Mouse (Mus musculus) heart, postnatal 25 days (tissue): ENCODE results near the gene Prmt1. TPM values are rescaled to one million over a fixed set of nuclear protein-coding genes. Genes with fewer than 3 reads are reported as not detected.

ENCODE experiments used
- DNase-seq: peaks from one replicate; pipeline ENCODE4 v3.0.0; 2022; ENCODE audit warnings: low spot score
- intact Hi-C: fragments of 180-260 bp; cut with DNase I; formaldehyde crosslinking; loops from one replicate; pipeline ENCODE4 v1.15.1; 2025
- total RNA-seq, 2 experiments: library from RNA; stranded (reverse); gene quantifications; 2 replicates each; pipeline ENCODE4 v1.2.3; 2021

Prmt1 gene
- total RNA-seq, 2 experiments from 2014 or later = 105 to 111 TPM

- DNase-seq = no peak
- intact Hi-C loops = loop anchor here (5.0 kb wide), 2 partner anchors 38 to 143 kb away; partner anchors contain the start of gene Rpl13a
Observed at GRCm38 (mm10) chr7:44984833-44985164, 1.6 kb downstream of the Prmt1 start.

- intact Hi-C loops = loop anchor here (2.0 to 5.0 kb wide), 2 partner anchors 38 to 85 kb away; no protein-coding TSS in a partner anchor
- DNase-seq = no peak
Observed at GRCm38 (mm10) chr7:44983944-44984832, 2.2 kb downstream of the Prmt1 start.

- intact Hi-C loops = loop anchor here (2.0 to 5.0 kb wide), 2 partner anchors 39 to 86 kb away; no protein-coding TSS in a partner anchor
- peak; percentile 54 for DNase-seq
Observed at GRCm38 (mm10) chr7:44983085-44983484, 3.3 kb downstream of the Prmt1 start.

- intact Hi-C loops = loop anchor here (5.0 kb wide), 1 partner anchor 41 kb away; no protein-coding TSS in a partner anchor
- DNase-seq = no peak
Observed at GRCm38 (mm10) chr7:44981539-44981938, 4.8 kb downstream of the Prmt1 start.

GRCm38 (mm10) chr7:44978300-44978699 lies 8.1 kb downstream of the Prmt1 start:
- no peak for DNase-seq
- intact Hi-C loops = no loop called here

GRCm38 (mm10) chr7:44975117-44975419 lies 11.3 kb downstream of the Prmt1 start:
- DNase-seq = no peak
- intact Hi-C loops = no loop called here

- intact Hi-C loops = no loop called here
Observed at GRCm38 (mm10) chr7:44974383-44975116, 11.8 kb downstream of the Prmt1 start, which contains the start of gene Cpt1c. TSS of gene Cpt1c (minus strand) at chr7:44974851.

GRCm38 (mm10) chr7:44973415-44974130 lies 12.8 kb downstream of the Prmt1 start:
- intact Hi-C loops = no loop called here
- DNase-seq = no peak

More at GRCm38 (mm10) chr7:44974383-44975116, 11.8 kb downstream of the Prmt1 start, which contains the start of gene Cpt1c:
- DNase-seq = peak; percentile 66

GRCm38 (mm10) chr7:44971142-44971541 lies 15.2 kb downstream of the Prmt1 start:
- DNase-seq = no peak
- intact Hi-C loops = no loop called here

GRCm38 (mm10) chr7:44970231-44970691 lies 16.1 kb downstream of the Prmt1 start:
- intact Hi-C loops = no loop called here
- DNase-seq = peak; percentile 80

GRCm38 (mm10) chr7:44966638-44967037 lies 19.7 kb downstream of the Prmt1 start:
- no peak for DNase-seq
- intact Hi-C loops = no loop called here

- intact Hi-C loops = no loop called here
- DNase-seq = no peak
Observed at GRCm38 (mm10) chr7:44965975-44966374, 20.4 kb downstream of the Prmt1 start.

- intact Hi-C loops = no loop called here
- DNase-seq = no peak
Observed at GRCm38 (mm10) chr7:44964990-44965389, 21.4 kb downstream of the Prmt1 start.

- DNase-seq = no peak
- intact Hi-C loops = no loop called here
Observed at GRCm38 (mm10) chr7:44962831-44963230, 23.5 kb downstream of the Prmt1 start.

- intact Hi-C loops = no loop called here
Observed at GRCm38 (mm10) chr7:44962337-44962736, 24.0 kb downstream of the Prmt1 start.

GRCm38 (mm10) chr7:44960512-44960910 lies 25.9 kb downstream of the Prmt1 start:
- no peak for DNase-seq

More at GRCm38 (mm10) chr7:44962337-44962736, 24.0 kb downstream of the Prmt1 start:
- no peak for DNase-seq

GRCm38 (mm10) chr7:44959874-44960511 lies 26.4 kb downstream of the Prmt1 start:
- DNase-seq = no peak
- intact Hi-C loops = loop anchor here (2.0 to 5.0 kb wide), 2 partner anchors 63 to 238 kb away; partner anchors contain the start of gene Fuz

More at GRCm38 (mm10) chr7:44960512-44960910, 25.9 kb downstream of the Prmt1 start:
- intact Hi-C loops = no loop called here

- no peak for DNase-seq
- intact Hi-C loops = loop anchor here (2.0 to 5.0 kb wide), 2 partner anchors 62 to 237 kb away; partner anchors contain the start of gene Fuz
Observed at GRCm38 (mm10) chr7:44959281-44959680, 27.1 kb downstream of the Prmt1 start.

GRCm38 (mm10) chr7:44958208-44958607 lies 28.2 kb downstream of the Prmt1 start:
- intact Hi-C loops = loop anchor here (2.0 to 5.0 kb wide), 2 partner anchors 61 to 236 kb away; partner anchors contain the start of gene Fuz
- no peak for DNase-seq
